Mouse (Mus musculus): ENCODE results near the gene Mthfd1. TPM values are rescaled to one million over a fixed set of nuclear protein-coding genes. Genes with fewer than 3 reads are reported as not detected.
A peak's percentile ranks its signal among the peaks of the same experiment; 100 is the strongest.
"Not testable (repeated sequence)": the region's sequence is repeated elsewhere in the genome, so short reads cannot be mapped to it uniquely, and the experiment has no call there.

The Mthfd1 gene
- polyA plus RNA-seq (2015; fragmentation: Nextera tagmentation; extraction: Ambion mirVana), result 35.1 and 44.4 TPM in 2 replicates

- Histone ChIP-seq H3K9me3 (replicated peaks) (no peaks in the 10 kb centered on the region), H3K4me2 (peak within 1 kb of the TSS; percentile 92), H3K27ac (peak within 1 kb of the TSS; percentile 81), H3K27me3 (no peaks in the 10 kb centered on the region), H3K9ac (peak within 1 kb of the TSS; percentile 73), H3K36me3 (no peaks in the 10 kb centered on the region), H3K4me1 (replicated peaks) (peaks cover 10% of the 10 kb centered on the region), H3K4me3 (peak within 1 kb of the TSS; percentile 73)
- WGBS, result 2% methylated on average over 43 of the region's 43 CpGs
- peak; percentile 100 for ATAC-seq (replicated peaks; ENCODE audit: insufficient number of reproducible peaks, insufficient read depth, low FRiP score, low read depth)
Observed at GRCm38 (mm10) chr12:76254725-76255498, at the start of gene Mthfd1. Gene Mthfd1, plus strand, starts transcription at chr12:76255298.

- no peaks in the 10 kb centered on the region for H3K27me3 ChIP-seq
- no peak for ATAC-seq (replicated peaks; ENCODE audit: insufficient number of reproducible peaks, insufficient read depth, low FRiP score, low read depth)
- H3K27ac ChIP-seq, result no peak overlapping the region
- H3K4me3 ChIP-seq, result no peak overlapping the region
- no peaks in the 10 kb centered on the region for H3K4me1 ChIP-seq (replicated peaks)
- H3K9me3 ChIP-seq (replicated peaks), result no peaks in the 10 kb centered on the region
- no peak overlapping the region for H3K9ac ChIP-seq
- WGBS, result 86% methylated on average over 5 of the region's 5 CpGs
- H3K4me2 ChIP-seq, result no peak overlapping the region
- H3K36me3 ChIP-seq, result no peaks in the 10 kb centered on the region
Observed at GRCm38 (mm10) chr12:76209429-76209974, 45.6 kb upstream of the Mthfd1 start.

- H3K27me3 ChIP-seq, result no peaks in the 10 kb centered on the region
- H3K4me1 ChIP-seq (replicated peaks), result 0 out of 2 replicates have a peak, but pooled peaks cover 4% of the 10 kb centered on the region
- 21% methylated on average over 5 of the region's 5 CpGs for WGBS
- peak overlapping the region; percentile 5; the same call in 1 of the 2 replicates for H3K4me2 ChIP-seq
- H3K27ac ChIP-seq, result no peak overlapping the region
- no peaks in the 10 kb centered on the region for H3K9me3 ChIP-seq (replicated peaks)
- no peak overlapping the region for H3K9ac ChIP-seq
- H3K36me3 ChIP-seq, result no peaks in the 10 kb centered on the region
- ATAC-seq (replicated peaks; ENCODE audit: insufficient number of reproducible peaks, insufficient read depth, low FRiP score, low read depth), result no peak
- H3K4me3 ChIP-seq, result no peak overlapping the region
Observed at GRCm38 (mm10) chr12:76215121-76215520, 40.0 kb upstream of the Mthfd1 start.

GRCm38 (mm10) chr12:76216716-76217115 lies 38.4 kb upstream of the Mthfd1 start:
- 67% methylated on average over 11 of the region's 11 CpGs for WGBS
- H3K27me3 ChIP-seq, result no peaks in the 10 kb centered on the region
- no peak overlapping the region for H3K9ac ChIP-seq
- H3K27ac ChIP-seq, result no peak overlapping the region
- H3K9me3 ChIP-seq (replicated peaks), result no peaks in the 10 kb centered on the region
- ATAC-seq (replicated peaks; ENCODE audit: insufficient number of reproducible peaks, insufficient read depth, low FRiP score, low read depth), result no peak
- H3K36me3 ChIP-seq, result no peaks in the 10 kb centered on the region
- no peak overlapping the region for H3K4me2 ChIP-seq
- H3K4me1 ChIP-seq (replicated peaks), result 0 out of 2 replicates have a peak, but pooled peaks cover 4% of the 10 kb centered on the region
- H3K4me3 ChIP-seq, result no peak overlapping the region

- not testable (repeated sequence) for H3K4me3 ChIP-seq; H3K4me2 ChIP-seq; H3K9me3 ChIP-seq (replicated peaks); H3K36me3 ChIP-seq; H3K27me3 ChIP-seq; H3K4me1 ChIP-seq (replicated peaks); H3K27ac ChIP-seq; H3K9ac ChIP-seq; ATAC-seq (replicated peaks; ENCODE audit: insufficient number of reproducible peaks, insufficient read depth, low FRiP score, low read depth)
- 57% methylated on average over 3 of the region's 8 CpGs for WGBS
Observed at GRCm38 (mm10) chr12:76222104-76222503, 33.0 kb upstream of the Mthfd1 start.

- Histone ChIP-seq H3K36me3 (no peaks in the 10 kb centered on the region), H3K27me3 (no peaks in the 10 kb centered on the region), H3K4me2 (no peak overlapping the region), H3K9ac (no peak overlapping the region), H3K4me3 (no peak overlapping the region), H3K4me1 (replicated peaks) (no peaks in the 10 kb centered on the region; the same call in 1 of the 2 replicates), H3K9me3 (replicated peaks) (no peaks in the 10 kb centered on the region), H3K27ac (no peak overlapping the region)
- ATAC-seq (replicated peaks; ENCODE audit: insufficient number of reproducible peaks, insufficient read depth, low FRiP score, low read depth), result no peak
- 82% methylated on average over 6 of the region's 6 CpGs for WGBS
Observed at GRCm38 (mm10) chr12:76230644-76231043, 24.5 kb upstream of the Mthfd1 start.

- Histone ChIP-seq H3K27me3 (no peaks in the 10 kb centered on the region), H3K4me2 (no peak overlapping the region), H3K36me3 (no peaks in the 10 kb centered on the region), H3K9me3 (replicated peaks) (no peaks in the 10 kb centered on the region), H3K9ac (no peak overlapping the region), H3K4me1 (replicated peaks) (no peaks in the 10 kb centered on the region; the same call in 1 of the 2 replicates), H3K4me3 (no peak overlapping the region), H3K27ac (no peak overlapping the region)
- WGBS, result 84% methylated on average over 6 of the region's 6 CpGs
- ATAC-seq (replicated peaks; ENCODE audit: insufficient number of reproducible peaks, insufficient read depth, low FRiP score, low read depth), result no peak
Observed at GRCm38 (mm10) chr12:76235253-76235652, 19.8 kb upstream of the Mthfd1 start.

- Histone ChIP-seq H3K4me1 (replicated peaks) (no peaks in the 10 kb centered on the region), H3K36me3 (no peaks in the 10 kb centered on the region), H3K27me3 (no peaks in the 10 kb centered on the region), H3K9me3 (replicated peaks) (no peaks in the 10 kb centered on the region), H3K4me2 (no peak overlapping the region), H3K27ac (no peak overlapping the region), H3K9ac (no peak overlapping the region), H3K4me3 (no peak overlapping the region)
- 58% methylated on average over 10 of the region's 10 CpGs for WGBS
- no peak for ATAC-seq (replicated peaks; ENCODE audit: insufficient number of reproducible peaks, insufficient read depth, low FRiP score, low read depth)
Observed at GRCm38 (mm10) chr12:76239145-76239838, 15.8 kb upstream of the Mthfd1 start.

GRCm38 (mm10) chr12:76239839-76240571 lies 15.1 kb upstream of the Mthfd1 start:
- Histone ChIP-seq H3K27me3 (no peaks in the 10 kb centered on the region), H3K4me2 (no peak overlapping the region), H3K9me3 (replicated peaks) (no peaks in the 10 kb centered on the region), H3K36me3 (no peaks in the 10 kb centered on the region), H3K27ac (no peak overlapping the region), H3K4me3 (no peak overlapping the region), H3K4me1 (replicated peaks) (no peaks in the 10 kb centered on the region), H3K9ac (no peak overlapping the region)
- WGBS, result 65% methylated on average over 7 of the region's 7 CpGs
- ATAC-seq (replicated peaks; ENCODE audit: insufficient number of reproducible peaks, insufficient read depth, low FRiP score, low read depth), result no peak

GRCm38 (mm10) chr12:76240670-76241069 lies 14.4 kb upstream of the Mthfd1 start:
- no peak overlapping the region for H3K27ac ChIP-seq
- H3K36me3 ChIP-seq, result no peaks in the 10 kb centered on the region
- H3K4me1 ChIP-seq (replicated peaks), result no peaks in the 10 kb centered on the region
- H3K9me3 ChIP-seq (replicated peaks), result no peaks in the 10 kb centered on the region
- ATAC-seq (replicated peaks; ENCODE audit: insufficient number of reproducible peaks, insufficient read depth, low FRiP score, low read depth), result no peak
- H3K4me3 ChIP-seq, result no peak overlapping the region
- no peak overlapping the region for H3K4me2 ChIP-seq
- WGBS, result 89% methylated on average over 3 of the region's 3 CpGs
- no peak overlapping the region for H3K9ac ChIP-seq
- H3K27me3 ChIP-seq, result no peaks in the 10 kb centered on the region

GRCm38 (mm10) chr12:76241084-76241483 lies 14.0 kb upstream of the Mthfd1 start:
- H3K4me1 ChIP-seq (replicated peaks), result no peaks in the 10 kb centered on the region
- ATAC-seq (replicated peaks; ENCODE audit: insufficient number of reproducible peaks, insufficient read depth, low FRiP score, low read depth), result no peak
- H3K4me3 ChIP-seq, result no peak overlapping the region
- 60% methylated on average over 3 of the region's 3 CpGs for WGBS
- H3K4me2 ChIP-seq, result no peak overlapping the region
- H3K9me3 ChIP-seq (replicated peaks), result no peaks in the 10 kb centered on the region
- H3K9ac ChIP-seq, result no peak overlapping the region
- H3K27me3 ChIP-seq, result no peaks in the 10 kb centered on the region
- H3K27ac ChIP-seq, result no peak overlapping the region
- no peaks in the 10 kb centered on the region for H3K36me3 ChIP-seq
